Mouse (Mus musculus) bone marrow macrophage, adult 2 months (primary cell): ENCODE results near the gene Gm44511. TPM values are rescaled to one million over a fixed set of nuclear protein-coding genes. Genes with fewer than 3 reads are reported as not detected.
"Not testable (repeated sequence)": the region's sequence is repeated elsewhere in the genome, so short reads cannot be mapped to it uniquely, and the experiment has no call there.

Experiments used
- H3K27ac ChIP-seq: 2 replicates; pipeline ENCODE4 v1.5.1; 2012; ENCODE audit warnings: low read depth, low read length; ENCODE audit not compliant: insufficient read depth
- H3K4me1 ChIP-seq: 2 replicates; pipeline ENCODE4 v1.6.1; 2012; ENCODE audit warnings: low read length; ENCODE audit not compliant: control insufficient read depth, insufficient read depth
- H3K4me3 ChIP-seq: 2 replicates; pipeline ENCODE4 v1.5.1; 2012; ENCODE audit warnings: mild to moderate bottlenecking, low read length, moderate library complexity; ENCODE audit not compliant: insufficient read depth
- CTCF ChIP-seq: IDR thresholded peaks from 2 replicates; pipeline ENCODE4 v1.5.1; 2012; ENCODE audit warnings: low read depth, mild to moderate bottlenecking, low read length, moderate library complexity
- POLR2A ChIP-seq: IDR thresholded peaks from 2 replicates; pipeline ENCODE4 v1.6.1; 2012; ENCODE audit warnings: mild to moderate bottlenecking, low read depth, low read length, borderline replicate concordance
- polyA plus RNA-seq: library from polyadenylated mRNA; stranded (reverse); fragments of >200 nt; gene quantifications from 2 replicates; pipeline ENCODE4 v1.2.4, GENCODE M21; 2012; ENCODE audit not compliant: missing spikeins, insufficient read depth, insufficient read length

Gene Gm44511
- polyA plus RNA-seq, 1 experiment = not detected

DNA sequence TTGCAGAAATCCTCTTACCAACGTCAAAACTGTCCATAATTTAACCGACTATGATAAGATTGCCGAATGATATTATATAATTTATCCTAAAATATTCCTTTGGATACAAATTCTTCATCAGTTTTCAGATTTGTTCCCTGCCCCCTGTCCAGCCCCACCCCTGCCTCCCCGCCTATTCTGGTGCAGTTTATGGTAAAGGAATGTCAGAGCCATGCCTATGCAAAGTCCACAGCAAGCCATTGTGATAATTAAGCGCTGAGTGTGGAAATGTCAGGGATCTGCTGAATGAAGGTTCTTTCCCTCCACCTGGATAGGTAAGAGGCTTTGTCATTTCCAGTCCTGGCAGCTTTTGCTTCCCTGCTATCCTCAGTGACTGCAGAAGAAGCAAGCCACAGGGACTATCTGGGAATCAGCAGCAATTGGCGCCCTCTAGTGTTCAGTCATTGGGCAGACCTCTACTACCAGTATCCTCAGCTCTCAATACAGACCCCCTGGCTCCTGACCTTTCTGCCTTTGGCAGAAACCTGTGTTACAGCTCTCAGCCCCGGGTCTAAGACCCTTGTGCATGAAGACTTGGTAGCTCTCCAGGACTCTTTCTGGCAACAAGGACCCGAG, 72.4 kb downstream of the Gm44511 start:
- not testable (repeated sequence) for H3K27ac ChIP-seq, H3K4me1 ChIP-seq, H3K4me3 ChIP-seq
- peak; percentile 65 for TF ChIP-seq CTCF

- H3K27ac ChIP-seq, H3K4me3 ChIP-seq, H3K4me1 ChIP-seq: not testable (repeated sequence)
Observed at GRCm38 (mm10) chr6:128747006-128747405, 79.1 kb downstream of the Gm44511 start.

DNA sequence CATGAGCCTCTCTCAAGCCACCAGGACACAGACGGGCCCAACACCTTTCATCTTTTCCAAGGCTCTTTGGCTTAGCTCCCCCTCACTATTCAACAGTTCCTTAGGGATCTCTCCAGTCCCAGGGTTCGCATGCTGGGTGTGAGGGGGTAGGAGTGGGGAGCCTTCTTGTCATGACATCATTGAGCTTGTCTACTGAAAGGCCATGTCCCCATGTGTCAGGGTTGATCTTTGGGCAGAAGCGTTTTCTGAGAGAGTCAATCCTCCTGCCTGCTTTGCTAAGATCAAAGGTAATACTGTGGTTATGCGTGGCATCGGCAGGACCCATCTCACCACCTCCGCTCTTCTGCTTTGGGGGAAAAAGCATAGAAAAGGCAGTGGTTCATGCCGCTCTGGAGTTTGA, 88.7 kb downstream of the Gm44511 start:
- no peaks in the 10 kb centered on the region for H3K4me1 ChIP-seq
- no peak overlapping the region for H3K27ac ChIP-seq
- no peak overlapping the region for H3K4me3 ChIP-seq
- TF ChIP-seq CTCF (no peak), POLR2A (no peak)

GRCm38 (mm10) chr6:128736100-128736499, 90.0 kb downstream of the Gm44511 start:
- no peak overlapping the region for H3K27ac ChIP-seq
- H3K4me1 ChIP-seq = no peaks in the 10 kb centered on the region
- TF ChIP-seq CTCF = no peak
- TF ChIP-seq POLR2A = no peak
- H3K4me3 ChIP-seq = no peak overlapping the region

GRCm38 (mm10) chr6:128734896-128735295, 91.2 kb downstream of the Gm44511 start:
- Histone ChIP-seq H3K4me1 (no peaks in the 10 kb centered on the region), H3K4me3 (no peak overlapping the region), H3K27ac (no peak overlapping the region)
- TF ChIP-seq POLR2A (no peak), CTCF (no peak)

- TF ChIP-seq CTCF = no peak
- no peak for TF ChIP-seq POLR2A
- Histone ChIP-seq H3K27ac (no peak overlapping the region), H3K4me3 (no peak overlapping the region), H3K4me1 (no peaks in the 10 kb centered on the region)
Observed at GRCm38 (mm10) chr6:128733908-128734679, 92.0 kb downstream of the Gm44511 start.

DNA sequence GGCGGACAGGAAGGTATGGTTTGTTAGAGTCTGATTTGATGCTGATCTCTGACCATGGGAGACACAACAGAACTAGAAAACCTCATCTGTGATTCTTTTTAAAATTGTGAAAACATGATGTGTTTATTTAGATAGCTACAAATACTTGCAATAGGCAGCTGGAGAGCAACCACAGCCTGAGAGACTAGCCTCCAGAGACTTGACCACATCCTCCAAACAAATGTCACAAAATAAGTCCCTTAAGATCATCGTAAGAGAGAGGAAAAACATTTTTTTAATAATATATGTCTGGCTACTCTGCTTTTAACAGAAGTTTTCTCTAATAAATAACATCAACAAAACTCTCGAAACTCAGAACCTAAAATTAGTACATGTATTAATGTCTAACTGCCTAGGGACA, 94.1 kb downstream of the Gm44511 start:
- H3K4me1 ChIP-seq = no peaks in the 10 kb centered on the region
- H3K4me3 ChIP-seq = no peak overlapping the region
- TF ChIP-seq POLR2A (no peak), CTCF (no peak)
- no peak overlapping the region for H3K27ac ChIP-seq

Other genes with a start within 250 kb of the Gm44511 start
- gene A2ml1, start 244.7 kb downstream of the Gm44511 start, polyA plus RNA-seq = 0.84 TPM in 1 of 2 replicates, not detected in the other
- gene Klrb1a, start 202.8 kb downstream of the Gm44511 start, polyA plus RNA-seq = not detected in 2 replicates
- not detected in 2 replicates for gene Clec2h, start 163.9 kb downstream of the Gm44511 start, polyA plus RNA-seq
- gene Klrb1, start 103.3 kb downstream of the Gm44511 start, polyA plus RNA-seq = not detected in 2 replicates
- not detected in 2 replicates for gene Klrb1c, start 37.1 kb downstream of the Gm44511 start, polyA plus RNA-seq
- not detected in 2 replicates for gene Klrb1b, start within 50 bp of the Gm44511 start, polyA plus RNA-seq
- 4.0 and 7.6 TPM in 2 replicates for gene Clec2i, start 61.3 kb upstream of the Gm44511 start, polyA plus RNA-seq
- 1.4 and 1.5 TPM in 2 replicates for gene BC035044, start 64.8 kb upstream of the Gm44511 start, polyA plus RNA-seq
- gene Clec2g, start 108.1 kb upstream of the Gm44511 start, polyA plus RNA-seq = not detected in 2 replicates
- not detected in 2 replicates for gene Klrb1f, start 219.6 kb upstream of the Gm44511 start, polyA plus RNA-seq